Mouse (Mus musculus) stomach, postnatal 0 days (tissue): ENCODE data around the gene Chrm3.

Experiments
- CTCF ChIP-seq: IDR thresholded peaks from 2 replicates; pipeline ENCODE4 v1.5.1; 2016; ENCODE audit warnings: antibody characterized with exemption, low read depth, mild to moderate bottlenecking, moderate library complexity
- EP300 ChIP-seq: optimal IDR thresholded peaks from 2 replicates; pipeline ENCODE3; 2016; ENCODE audit warnings: antibody characterized with exemption

DNA sequence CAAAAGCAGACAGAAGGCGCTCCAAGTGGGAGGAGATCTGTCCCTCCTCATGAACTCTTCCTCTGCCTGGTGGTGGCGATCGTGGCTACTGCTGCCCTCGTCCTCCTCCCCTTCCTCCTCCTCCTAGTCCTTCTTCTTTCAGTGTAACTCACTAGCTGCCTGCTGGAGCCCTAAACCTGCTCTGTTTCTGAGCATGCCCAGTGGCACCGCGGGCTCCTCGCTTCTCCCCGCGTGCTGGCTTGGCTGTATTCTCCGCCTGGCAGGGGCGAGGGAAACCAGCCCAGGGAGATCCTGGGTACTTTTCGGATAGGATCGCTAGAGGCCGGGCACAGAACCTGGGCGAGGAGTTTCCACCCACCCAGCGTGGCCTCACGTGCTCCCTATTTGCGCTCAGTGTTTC, at the start of gene Chrm3:
- TF ChIP-seq CTCF = peak; percentile 45; the same call in 1 of the 2 replicates
- TF ChIP-seq EP300 = no peak
